Mouse (Mus musculus) forebrain, postnatal 0 days (tissue): Measurements from ENCODE around the gene Alox5. TPM values are rescaled to one million over a fixed set of nuclear protein-coding genes. Genes with fewer than 3 reads are reported as not detected.

Experiments used
- ATAC-seq: fragments of 200-750 bp; cut with Nextera tagmentation; 2 replicates; pipeline ENCODE4 v1.8.0; 2017; ENCODE audit warnings: mild to moderate bottlenecking, moderate library complexity
- DNase-seq: peaks from one replicate; pipeline ENCODE4 v3.0.0-alpha.2; 2015
- H3K27ac ChIP-seq: fragments of 300-500 bp; sonication (generic); 2 replicates; pipeline ENCODE4 v1.5.1; 2014; ENCODE audit warnings: low read depth, mild to moderate bottlenecking, antibody characterized with exemption, low read length, moderate library complexity, mixed read lengths
- H3K27me3 ChIP-seq: fragments of 300-500 bp; sonication (generic); 2 replicates; pipeline ENCODE4 v1.6.1; 2014; ENCODE audit warnings: mild to moderate bottlenecking, low read length, mixed read lengths; ENCODE audit not compliant: insufficient read depth
- H3K36me3 ChIP-seq: fragments of 300-500 bp; sonication (generic); 2 replicates; pipeline ENCODE4 v1.6.1; 2014; ENCODE audit warnings: mild to moderate bottlenecking, moderate library complexity; ENCODE audit not compliant: insufficient read depth
- H3K4me1 ChIP-seq: fragments of 300-500 bp; sonication (generic); 2 replicates; pipeline ENCODE4 v1.6.1; 2014; ENCODE audit warnings: antibody characterized with exemption; ENCODE audit not compliant: insufficient read depth
- H3K4me2 ChIP-seq: fragments of 300-500 bp; sonication (generic); 2 replicates; pipeline ENCODE4 v1.6.1; 2014; ENCODE audit warnings: low read depth, mild to moderate bottlenecking, moderate library complexity
- H3K4me3 ChIP-seq: fragments of 300-500 bp; sonication (generic); 2 replicates; pipeline ENCODE4 v1.5.1; 2014; ENCODE audit warnings: low read depth, low read length, mixed read lengths
- H3K9ac ChIP-seq: fragments of 300-500 bp; sonication (generic); 2 replicates; pipeline ENCODE4 v1.6.1; 2014; ENCODE audit warnings: mild to moderate bottlenecking
- H3K9me3 ChIP-seq: fragments of 300-500 bp; sonication (generic); 2 replicates; pipeline ENCODE4 v1.6.1; 2016; ENCODE audit warnings: low read length
- CTCF ChIP-seq: sonication (generic); IDR thresholded peaks from 2 replicates; pipeline ENCODE4 v1.5.1; 2016; ENCODE audit warnings: antibody characterized with exemption, control low read depth, low read depth
- WGBS: fragments of 180-500 bp; shearing (Covaris S2); extraction: QIAGEN DNeasy Blood & Tissue Kit; methylation state at CpG from one replicate; pipeline ENCODE4 v1.1.7; 2014; 5-methylcytosine and 5-hydroxymethylcytosine counted together
- polyA plus RNA-seq: library from polyadenylated mRNA; unstranded; fragments of >200 nt; fragmentation: Nextera tagmentation; extraction: Ambion mirVana; gene quantifications from 2 replicates; pipeline ENCODE4 v1.2.1, GENCODE M21; 2015
- total RNA-seq: library from RNA; depleted of rRNA; stranded (reverse); fragments of >200 nt; gene quantifications from 2 replicates; pipeline ENCODE4 v1.2.3, GENCODE M21; 2014; rRNA removed

Gene Alox5
- total and polyA plus RNA-seq, 2 experiments from 2014 or later = 0.81 to 1.2 TPM

GRCm38 (mm10) chr6:116361463-116361862 is 99.5 kb downstream of the Alox5 start:
- 88% methylated on average over 3 of the region's 3 CpGs for WGBS
- Histone ChIP-seq H3K4me1 (no peaks in the 10 kb centered on the region), H3K36me3 (no peaks in the 10 kb centered on the region), H3K9ac (no peak overlapping the region), H3K27ac (no peak overlapping the region), H3K27me3 (no peaks in the 10 kb centered on the region), H3K4me2 (no peak overlapping the region), H3K9me3 (no peaks in the 10 kb centered on the region), H3K4me3 (no peak overlapping the region)
- ATAC-seq (no peak), DNase-seq (no peak)
- TF ChIP-seq CTCF = no peak

Other genes starting within 250 kb of the Alox5 start
- 5.2 and 6.5 TPM in 2 replicates for gene Zfand4, start 197.0 kb downstream of the Alox5 start, total RNA-seq
- 4.9 and 6.8 TPM in 2 replicates for gene Zfand4, start 197.0 kb downstream of the Alox5 start, polyA plus RNA-seq
- 92.3 and 117 TPM in 2 replicates for gene March8, start 123.2 kb downstream of the Alox5 start, total RNA-seq
- gene March8, start 123.2 kb downstream of the Alox5 start, polyA plus RNA-seq = 24.7 and 33.9 TPM in 2 replicates
- not detected in 2 replicates for gene Olfr211, start 27.9 kb upstream of the Alox5 start, total RNA-seq
- gene Olfr211, start 27.9 kb upstream of the Alox5 start, polyA plus RNA-seq = not detected in 2 replicates
- 0.23 TPM in 1 of 2 replicates, not detected in the other for gene Olfr212, start 45.3 kb upstream of the Alox5 start, total RNA-seq
- 0.05 TPM in 1 of 2 replicates, not detected in the other for gene Olfr212, start 45.3 kb upstream of the Alox5 start, polyA plus RNA-seq
- not detected in 2 replicates for gene Olfr213, start 77.3 kb upstream of the Alox5 start, total RNA-seq
- gene Olfr213, start 77.3 kb upstream of the Alox5 start, polyA plus RNA-seq = not detected in 2 replicates
- 0.14 and 0.15 TPM in 2 replicates for gene Gm5580, start 90.0 kb upstream of the Alox5 start, total RNA-seq
- 0.34 and 0.44 TPM in 2 replicates for gene Gm5580, start 90.0 kb upstream of the Alox5 start, polyA plus RNA-seq
- not detected in 2 replicates for gene Olfr214, start 93.1 kb upstream of the Alox5 start, total RNA-seq
- gene Olfr214, start 93.1 kb upstream of the Alox5 start, polyA plus RNA-seq = not detected in 2 replicates
- gene Olfr215, start 123.0 kb upstream of the Alox5 start, total RNA-seq = 0.14 TPM in 1 of 2 replicates, not detected in the other
- gene Olfr215, start 123.0 kb upstream of the Alox5 start, polyA plus RNA-seq = not detected in 2 replicates
- gene Zfp422, start 167.8 kb upstream of the Alox5 start, total RNA-seq = 63.4 and 79.8 TPM in 2 replicates
- 114 TPM in 2 replicates for gene Zfp422, start 167.8 kb upstream of the Alox5 start, polyA plus RNA-seq
- gene Depp1, start 189.4 kb upstream of the Alox5 start, total RNA-seq = 1.6 and 2.8 TPM in 2 replicates
- gene Depp1, start 189.4 kb upstream of the Alox5 start, polyA plus RNA-seq = 2.6 TPM in 2 replicates
- gene Rassf4, start 212.8 kb upstream of the Alox5 start, total RNA-seq = 2.2 and 2.8 TPM in 2 replicates
- 4.5 and 6.5 TPM in 2 replicates for gene Rassf4, start 212.8 kb upstream of the Alox5 start, polyA plus RNA-seq